Mouse (Mus musculus) MEL (cell line): Measurements from ENCODE around the gene Mgat4b.

Experiments used
- MAFK ChIP-seq: IDR thresholded peaks from 2 replicates; pipeline ENCODE4 v1.6.1; 2011; ENCODE audit warnings: low read depth, mild to moderate bottlenecking, low read length, improper control_type of control experiment, borderline replicate concordance
- RCOR1 ChIP-seq: IDR thresholded peaks from 2 replicates; pipeline ENCODE4 v1.6.1; 2012; ENCODE audit warnings: low read depth, mild to moderate bottlenecking, inconsistent platforms, low read length, improper control_type of control experiment

- TF ChIP-seq RCOR1 (no peak), MAFK (no peak)
These were observed 28.4 kb downstream of the Mgat4b start for GRCm38 (mm10) chr11:50238821-50239791.
